Mouse (Mus musculus) kidney, adult 8-10 months (tissue): ENCODE data around the gene Ptger3.

Source experiments
- DNase-seq, 2 experiments: peaks; one replicate each; pipeline ENCODE4 v3.0.0; 2022

The Ptger3 gene

DNA sequence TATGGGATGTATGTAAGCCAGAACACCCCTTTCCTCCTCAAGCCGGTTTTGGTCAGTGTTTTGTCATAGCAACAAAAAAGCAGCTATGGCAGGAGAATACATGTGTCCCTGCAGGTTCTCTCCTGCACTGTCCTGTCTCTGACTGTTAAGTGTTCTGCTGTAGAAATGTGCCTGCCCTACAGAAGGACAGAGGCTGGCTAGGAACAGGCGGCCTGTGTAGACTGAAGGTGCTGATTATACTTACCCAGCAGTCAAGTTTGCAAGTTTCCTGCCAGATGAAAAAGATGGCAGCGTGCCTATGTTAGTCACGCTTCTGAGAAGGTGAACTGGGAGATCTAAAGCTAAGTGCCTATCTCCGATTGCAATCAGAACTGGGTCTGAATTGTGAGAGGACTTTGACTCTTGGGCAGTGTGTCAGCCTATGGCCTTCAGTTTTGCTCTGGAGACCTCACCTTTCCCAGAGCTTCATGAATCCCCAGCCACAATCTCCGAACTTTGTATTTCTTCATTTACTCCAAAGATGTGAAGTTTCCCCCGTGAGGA, 31.2 kb downstream of the Ptger3 start:
- no peak for DNase-seq

DNA sequence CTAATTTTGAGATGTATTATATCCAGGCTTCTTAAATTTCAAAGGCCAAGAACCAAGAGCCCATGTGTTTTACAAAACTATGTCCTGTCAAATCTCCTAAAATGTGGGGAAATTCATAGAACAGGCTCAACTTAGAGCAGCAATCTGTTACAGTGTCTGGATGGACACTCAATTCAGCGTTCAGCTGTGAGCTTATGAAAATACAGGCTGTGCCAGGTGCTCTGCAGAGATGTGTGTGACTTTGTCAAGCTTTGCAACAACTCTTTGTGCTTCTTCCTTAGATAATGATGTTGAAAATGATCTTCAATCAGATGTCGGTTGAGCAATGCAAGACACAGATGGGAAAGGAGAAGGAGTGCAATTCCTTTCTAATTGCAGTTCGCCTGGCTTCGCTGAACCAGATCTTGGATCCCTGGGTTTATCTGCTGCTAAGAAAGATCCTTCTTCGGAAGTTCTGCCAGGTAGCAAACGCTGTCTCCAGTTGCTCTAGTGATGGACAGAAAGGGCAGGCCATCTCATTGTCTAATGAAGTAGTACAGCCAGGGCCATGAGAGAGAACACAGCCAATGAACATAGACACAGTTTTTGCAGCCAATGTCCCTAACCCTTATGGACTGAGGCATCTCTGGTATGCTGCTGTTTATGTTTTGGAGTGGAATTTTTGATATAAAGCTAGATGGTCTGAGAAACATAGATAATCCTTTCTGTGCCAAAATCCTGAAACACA, 38.2 kb downstream of the Ptger3 start:
- no peak for DNase-seq

- no peak for DNase-seq
Measured at GRCm38 (mm10) chr3:157605411-157605740, 38.7 kb downstream of the Ptger3 start.

DNA sequence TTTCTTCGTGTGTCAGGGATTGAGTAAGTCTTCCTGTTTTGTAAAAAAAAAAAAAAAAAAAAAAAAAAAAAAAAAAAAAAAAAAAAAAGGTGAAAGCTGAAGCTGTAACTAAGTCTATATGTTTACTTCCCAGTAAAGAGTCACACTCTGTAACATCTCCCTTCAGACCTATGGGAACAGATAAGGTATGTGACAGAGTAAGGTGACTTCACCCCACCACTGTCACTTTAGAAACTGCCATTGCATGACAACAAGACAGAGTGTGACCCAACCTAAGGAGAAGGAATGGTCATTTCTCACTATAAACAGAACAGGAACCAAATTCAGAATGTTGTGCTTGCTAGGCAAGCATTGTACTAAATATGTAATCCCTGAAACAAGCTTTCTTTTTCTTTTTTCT, 46.9 kb downstream of the Ptger3 start:
- no peak for DNase-seq

DNA sequence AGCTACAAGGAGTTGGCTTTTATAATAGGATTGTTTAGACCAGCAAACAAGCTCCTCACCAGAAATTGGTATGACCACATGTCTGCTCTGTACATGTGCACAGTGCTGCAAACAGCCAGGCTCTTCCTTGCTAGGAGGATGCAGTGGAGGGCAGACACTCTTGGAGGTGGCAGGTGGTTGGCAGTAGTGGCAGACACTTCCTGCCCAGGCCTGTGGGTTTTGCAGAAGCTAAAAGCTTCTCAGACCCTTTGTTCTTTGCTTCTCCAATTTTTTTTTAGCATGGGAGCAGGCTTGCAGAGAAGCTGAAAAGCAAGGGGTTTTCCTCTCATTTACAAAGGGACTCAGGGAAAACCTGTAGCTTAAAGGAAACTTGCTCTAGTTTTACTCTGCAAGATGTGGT, 50.3 kb downstream of the Ptger3 start:
- no peak for DNase-seq

GRCm38 (mm10) chr3:157627407-157627806, 60.7 kb downstream of the Ptger3 start:
- DNase-seq = no peak

- DNase-seq = no peak
Measured at GRCm38 (mm10) chr3:157630671-157631070, 64.0 kb downstream of the Ptger3 start.

- DNase-seq = no peak
Measured at GRCm38 (mm10) chr3:157631383-157631782, 64.7 kb downstream of the Ptger3 start.

GRCm38 (mm10) chr3:157634431-157634830, 67.7 kb downstream of the Ptger3 start:
- no peak for DNase-seq

- no peak for DNase-seq
Measured at GRCm38 (mm10) chr3:157635713-157636112, 69.0 kb downstream of the Ptger3 start.

DNA sequence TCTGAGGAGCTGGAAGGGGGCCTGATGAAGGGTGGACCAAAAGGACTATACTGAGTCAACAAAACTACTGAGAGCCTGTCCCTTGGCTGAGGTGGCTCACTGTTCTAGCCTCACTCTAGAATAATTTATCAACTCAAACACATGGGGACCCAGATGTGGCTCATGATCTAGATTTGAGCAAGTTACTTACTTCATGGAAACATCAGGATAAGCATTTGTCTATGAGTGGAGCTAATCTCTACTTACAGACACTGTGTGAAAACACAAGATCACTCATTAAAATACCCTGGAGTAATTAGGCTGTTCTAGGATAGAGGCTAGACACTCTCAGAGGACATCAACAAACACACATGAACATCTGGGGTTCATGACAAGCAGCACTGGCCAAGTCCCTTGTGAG, 70.2 kb downstream of the Ptger3 start:
- no peak for DNase-seq

DNA sequence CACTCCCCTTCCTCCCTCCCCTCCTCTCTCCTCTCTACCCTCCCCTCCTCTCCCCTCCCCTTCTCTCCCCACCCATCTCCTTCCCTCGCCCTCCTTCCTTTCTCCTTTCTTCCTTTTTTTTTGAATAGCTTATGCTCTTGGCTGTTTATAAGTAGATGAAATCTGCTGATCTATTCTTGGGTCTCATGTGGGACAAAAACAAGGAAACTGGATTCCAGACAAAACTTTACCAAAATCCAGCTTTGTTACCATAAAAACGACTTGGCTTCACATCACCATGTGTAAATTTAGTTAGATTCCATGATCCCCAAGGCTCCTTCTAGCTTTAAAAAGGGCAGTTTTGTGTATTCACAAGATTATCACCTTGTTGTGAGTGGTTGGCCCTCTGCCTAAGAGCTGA, 70.6 kb downstream of the Ptger3 start:
- DNase-seq = no peak

DNA sequence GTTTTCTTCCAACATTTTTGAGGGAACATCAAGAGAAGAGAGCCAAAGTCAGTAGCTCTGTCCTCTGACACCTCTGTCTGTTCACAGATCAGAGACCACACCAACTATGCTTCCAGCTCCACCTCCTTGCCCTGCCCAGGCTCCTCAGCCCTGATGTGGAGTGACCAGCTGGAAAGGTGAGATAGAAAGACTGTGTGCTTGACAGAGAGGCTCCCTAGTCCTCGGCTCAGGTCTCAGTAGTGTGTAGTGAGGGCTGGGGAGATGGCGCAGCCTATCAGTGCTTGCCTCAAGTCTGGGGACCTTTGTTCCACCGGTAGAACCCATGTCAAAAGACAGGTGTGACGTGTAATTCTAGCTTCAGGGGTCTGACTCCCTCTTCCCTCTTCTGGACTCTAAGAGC, 74.9 kb downstream of the Ptger3 start:
- no peak for DNase-seq

DNA sequence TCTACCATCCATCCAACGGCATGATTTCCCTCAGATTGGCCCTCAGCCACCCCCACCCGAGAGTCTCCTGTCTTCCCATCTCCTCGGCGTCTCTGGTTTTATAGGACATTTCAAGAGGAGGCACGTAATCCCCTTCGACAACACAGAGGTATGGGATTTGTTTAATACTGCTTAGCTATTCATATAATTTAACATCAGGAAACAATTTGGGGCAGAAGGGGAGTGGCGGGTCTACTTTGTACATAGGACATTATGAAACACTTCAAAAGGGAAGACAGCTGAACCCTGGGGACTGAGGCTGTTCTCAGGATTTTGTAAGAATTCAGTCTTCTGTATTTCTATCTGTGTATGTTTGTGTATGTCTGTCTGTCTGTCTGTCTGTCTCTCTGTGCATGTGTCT, 94.9 kb downstream of the Ptger3 start:
- DNase-seq = no peak

- DNase-seq = no peak
Measured at GRCm38 (mm10) chr3:157664486-157665041, 97.9 kb downstream of the Ptger3 start.

GRCm38 (mm10) chr3:157665471-157665870, 98.8 kb downstream of the Ptger3 start:
- DNase-seq = no peak

- peak; percentile 28 to 33 for DNase-seq
Measured at GRCm38 (mm10) chr3:157666142-157666541, 99.5 kb downstream of the Ptger3 start.

DNA sequence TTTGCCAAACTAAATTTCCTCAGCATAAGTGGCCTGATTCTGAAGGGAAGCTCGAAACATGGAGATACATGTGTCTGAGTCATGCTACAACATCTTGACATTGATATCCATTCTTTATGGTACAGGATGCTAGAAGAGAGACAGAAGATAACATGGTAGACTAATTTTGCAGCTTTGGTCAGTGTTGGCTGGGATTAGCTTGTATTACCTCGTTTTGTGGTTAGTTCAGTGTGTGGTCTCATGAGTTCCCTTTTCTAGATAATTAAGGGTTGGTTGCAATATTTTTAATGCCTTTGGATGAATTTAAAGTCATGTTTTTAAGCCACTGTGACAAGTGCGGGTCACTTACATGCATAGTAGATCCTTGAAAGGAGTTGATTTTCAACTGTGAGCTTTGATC, 119.4 kb downstream of the Ptger3 start:
- DNase-seq = no peak

DNA sequence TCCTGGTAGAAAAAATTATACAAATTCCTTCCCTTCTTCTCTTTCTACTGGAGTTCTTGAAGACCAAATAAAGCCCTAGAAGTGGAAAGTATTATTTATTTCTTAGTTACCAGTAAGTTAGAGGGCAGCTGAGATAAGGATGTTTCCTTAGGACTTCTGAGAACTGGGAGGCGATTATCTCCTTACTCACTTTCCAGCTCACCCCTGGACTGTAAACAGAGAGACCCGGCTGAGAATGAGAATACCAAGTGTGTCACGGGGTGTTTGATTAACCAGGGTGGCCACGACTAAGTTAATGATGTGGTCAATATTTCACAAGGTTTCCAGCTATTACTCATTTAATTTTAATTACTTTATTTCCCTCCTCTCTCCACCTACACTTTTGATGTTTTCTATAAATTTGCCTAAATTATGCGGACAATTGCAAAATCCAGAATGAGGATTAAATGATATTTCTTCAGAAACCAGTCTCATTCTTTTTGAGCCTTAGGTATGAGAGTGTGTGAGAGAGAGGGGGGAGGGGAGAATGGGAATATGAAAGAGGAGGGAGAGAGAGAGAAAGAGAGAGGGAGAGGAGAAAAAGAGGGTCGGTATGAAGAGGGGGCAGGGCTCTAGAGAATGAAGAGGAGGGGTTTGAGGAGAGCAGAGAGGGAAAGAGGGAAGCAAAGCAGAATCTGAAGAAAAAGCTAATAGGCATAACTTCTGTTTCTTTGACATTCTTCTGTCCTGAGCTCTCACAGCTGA, 121.9 kb downstream of the Ptger3 start:
- DNase-seq = no peak
